Mouse (Mus musculus) brain, embryonic 14.5 days (tissue): ENCODE measurements at regions not wholly inside any gene's neighbourhood (a gene's known extent, or its start where the extent isn't known, plus 50 kb on each side); places are given as distances from the start of the nearest gene placed in this dataset.
A peak's percentile ranks its signal among the peaks of the same experiment; 100 is the strongest.

Experiments used
- DNase-seq: peaks from one replicate; pipeline ENCODE4 v3.0.0-alpha.2; 2011; ENCODE audit warnings: low read depth
- CTCF ChIP-seq: fragments of 200-500 bp; IDR thresholded peaks from 2 replicates; pipeline ENCODE4 v1.5.1; 2012; ENCODE audit warnings: inconsistent platforms, mild to moderate bottlenecking, moderate library complexity, borderline replicate concordance; ENCODE audit not compliant: insufficient read depth, insufficient read length; ENCODE audit errors: extremely low read depth
- POLR2A ChIP-seq: fragments of 200-500 bp; IDR thresholded peaks from 2 replicates; pipeline ENCODE4 v1.6.1; 2012; ENCODE audit warnings: mild to moderate bottlenecking, inconsistent platforms, borderline replicate concordance; ENCODE audit not compliant: poor library complexity, insufficient read depth, insufficient read length, severe bottlenecking; ENCODE audit errors: extremely low read depth

GRCm38 (mm10) chr15:67890612-67891304 lies 1390.0 kb upstream of the Lrrc6 start:
- TF ChIP-seq CTCF (no peak), POLR2A (no peak)
- no peak for DNase-seq

DNA sequence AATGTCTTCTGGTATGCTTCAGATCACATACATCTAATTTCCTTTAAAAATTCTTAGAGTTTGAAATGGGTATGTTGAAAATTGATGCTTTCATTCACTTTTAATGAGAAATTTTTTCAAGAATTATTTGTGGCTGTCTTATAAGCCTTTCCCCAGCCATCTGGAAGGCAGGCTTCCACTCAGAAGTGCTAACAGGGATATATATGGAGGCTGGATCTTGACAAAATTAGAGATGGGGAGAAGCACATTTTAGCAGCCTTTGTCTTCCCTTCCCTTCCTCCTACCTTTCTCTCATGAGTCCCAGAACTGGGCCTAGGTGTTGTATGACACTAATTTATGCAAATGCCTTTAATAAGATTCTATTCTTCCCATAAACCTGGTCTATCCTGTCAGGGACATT lies 1387.8 kb upstream of the Lrrc6 start:
- DNase-seq = no peak
- TF ChIP-seq POLR2A (no peak), CTCF (no peak)

- TF ChIP-seq CTCF (no peak), POLR2A (no peak)
- peak; percentile 31 for DNase-seq
Measured at GRCm38 (mm10) chr15:67855291-67855690, 1354.6 kb upstream of the Lrrc6 start.

GRCm38 (mm10) chr15:67850118-67850517 lies 1349.4 kb upstream of the Lrrc6 start:
- DNase-seq = peak; percentile 47
- no peak for TF ChIP-seq POLR2A
- TF ChIP-seq CTCF = no peak

DNA sequence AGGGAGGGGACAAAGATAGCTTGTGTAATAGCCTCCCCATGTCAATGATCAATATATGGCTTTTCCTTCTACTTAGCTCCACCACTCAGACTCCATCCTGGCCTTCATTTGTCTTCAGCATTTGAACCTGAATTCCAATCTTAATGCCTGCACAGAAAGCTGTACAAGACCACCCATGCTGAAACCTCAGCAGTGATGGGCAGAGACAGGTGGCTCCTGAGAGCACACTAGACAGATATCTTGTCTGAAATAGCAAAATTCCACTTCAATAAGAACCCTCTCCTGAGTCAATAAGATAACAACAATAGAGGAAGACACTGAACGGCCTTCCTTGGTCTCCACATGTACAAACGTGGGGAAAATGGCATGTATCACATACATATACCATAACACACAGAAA lies 1345.0 kb upstream of the Lrrc6 start:
- no peak for DNase-seq
- TF ChIP-seq POLR2A = no peak
- TF ChIP-seq CTCF = no peak

DNA sequence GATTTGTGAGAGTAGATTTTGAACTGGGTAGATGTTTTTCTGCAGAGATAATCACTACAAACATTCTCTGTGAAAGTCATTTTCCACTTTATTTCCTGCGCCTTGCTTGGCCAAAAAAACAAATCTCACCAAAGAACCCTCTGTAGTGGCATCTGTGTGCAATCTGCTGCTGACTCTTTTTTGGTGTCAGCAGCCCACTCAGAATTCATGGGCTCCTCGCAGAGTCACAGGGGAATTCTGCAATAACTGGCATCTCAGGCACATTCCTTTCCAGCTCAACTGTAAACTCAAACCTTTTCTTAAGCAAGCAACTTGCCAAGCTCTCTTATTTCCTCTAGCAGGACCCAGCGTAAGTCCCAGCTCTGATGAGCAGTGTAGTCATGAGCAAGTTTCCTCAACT lies 1340.0 kb upstream of the Lrrc6 start:
- peak; percentile 35 for DNase-seq
- TF ChIP-seq POLR2A (no peak), CTCF (no peak)

GRCm38 (mm10) chr15:67825796-67826484 lies 1325.2 kb upstream of the Lrrc6 start:
- DNase-seq = no peak
- TF ChIP-seq POLR2A (no peak), CTCF (no peak)

DNA sequence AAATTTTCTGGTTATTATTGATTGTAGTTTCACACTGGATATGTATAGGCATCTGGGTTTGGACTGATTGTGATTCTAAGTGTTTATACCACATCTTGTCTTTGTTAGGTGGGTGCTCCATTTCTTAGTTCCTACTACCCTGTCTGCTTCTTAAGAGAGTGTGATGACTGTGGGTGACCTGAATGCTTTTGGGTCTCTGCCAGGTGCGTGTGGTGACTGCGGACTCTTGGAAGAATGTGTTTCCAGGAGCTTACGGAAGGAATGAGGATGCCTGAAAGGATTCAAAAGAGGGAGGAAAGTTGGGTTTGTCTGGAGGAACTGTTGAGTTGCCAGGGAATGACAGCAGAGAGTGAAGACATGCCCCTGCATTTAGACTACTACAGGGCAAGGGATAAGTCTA lies 1322.5 kb upstream of the Lrrc6 start:
- TF ChIP-seq CTCF (no peak), POLR2A (no peak)
- DNase-seq = peak; percentile 43

- TF ChIP-seq CTCF = no peak
- no peak for DNase-seq
Measured at GRCm38 (mm10) chr15:67799871-67800270, 1299.2 kb upstream of the Lrrc6 start.

GRCm38 (mm10) chr15:67795578-67795977 lies 1294.9 kb upstream of the Lrrc6 start:
- no peak for DNase-seq
- TF ChIP-seq POLR2A (no peak), CTCF (no peak)

DNA sequence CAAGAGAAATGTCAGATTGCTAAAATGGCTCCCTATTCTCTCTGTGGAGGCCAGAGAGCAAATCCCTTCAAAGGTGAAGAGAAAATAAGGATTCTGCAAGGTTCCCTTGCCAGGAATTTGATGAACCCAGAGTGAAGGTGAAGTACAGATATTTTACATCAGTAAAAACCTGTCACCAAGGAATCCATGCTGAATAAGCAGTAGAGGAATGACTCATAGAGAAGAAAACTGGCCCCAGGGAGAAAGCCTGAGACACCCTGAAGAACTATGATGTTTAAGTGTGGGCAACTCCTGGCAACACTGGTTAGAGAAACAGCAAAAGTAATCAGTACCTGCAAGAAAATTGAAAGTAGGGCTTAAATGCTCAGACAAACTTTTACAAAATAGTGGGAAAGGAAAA lies 1292.1 kb upstream of the Lrrc6 start:
- TF ChIP-seq POLR2A = no peak
- TF ChIP-seq CTCF = no peak
- DNase-seq = peak; percentile 11

DNA sequence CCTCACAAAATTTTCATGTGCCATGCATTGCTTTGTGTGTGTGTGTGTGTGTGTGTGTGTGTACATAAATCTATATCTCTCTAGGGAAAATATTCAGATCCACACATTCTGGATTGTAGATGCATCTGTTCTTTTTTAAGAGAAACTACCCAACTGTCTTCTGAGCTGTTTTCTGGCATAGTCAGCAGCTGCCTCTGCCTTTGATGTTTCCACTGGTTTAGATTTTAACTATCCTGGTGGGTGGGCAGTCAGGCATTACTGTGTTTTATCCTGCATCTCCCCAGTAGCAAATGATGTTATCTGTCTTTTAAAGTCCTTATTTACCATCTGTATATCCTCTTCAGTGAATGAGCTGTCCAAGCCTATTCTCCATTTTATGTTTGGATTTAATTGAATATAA lies 1287.9 kb upstream of the Lrrc6 start:
- TF ChIP-seq POLR2A (no peak), CTCF (no peak)
- DNase-seq = no peak
